Mouse (Mus musculus) megakaryocyte progenitor cell, adult 5-6 weeks (primary cell): ENCODE measurements around the gene Ntrk3. TPM values are rescaled to one million over a fixed set of nuclear protein-coding genes. Genes with fewer than 3 reads are reported as not detected.

Experiments
- ATAC-seq: replicated peaks from 2 replicates; pipeline ENCODE4 v1.8.0; 2016; ENCODE audit warnings: mild to moderate bottlenecking, moderate TSS enrichment, inconsistent platforms; ENCODE audit not compliant: poor library complexity
- total RNA-seq, 2 experiments: library from RNA; stranded (forward) in 1 of 2; stranded (reverse) in 1 of 2; fragments of 157-497, 149-512 nt in 1 of 2; fragments of 200-1000 nt in 1 of 2; gene quantifications; 2 replicates each; pipeline versions ENCODE4 v1.2.3 to v1.2.4; 2015 to 2017

Gene Ntrk3
- total RNA-seq, 2 experiments from 2014 or later, result not detected

DNA sequence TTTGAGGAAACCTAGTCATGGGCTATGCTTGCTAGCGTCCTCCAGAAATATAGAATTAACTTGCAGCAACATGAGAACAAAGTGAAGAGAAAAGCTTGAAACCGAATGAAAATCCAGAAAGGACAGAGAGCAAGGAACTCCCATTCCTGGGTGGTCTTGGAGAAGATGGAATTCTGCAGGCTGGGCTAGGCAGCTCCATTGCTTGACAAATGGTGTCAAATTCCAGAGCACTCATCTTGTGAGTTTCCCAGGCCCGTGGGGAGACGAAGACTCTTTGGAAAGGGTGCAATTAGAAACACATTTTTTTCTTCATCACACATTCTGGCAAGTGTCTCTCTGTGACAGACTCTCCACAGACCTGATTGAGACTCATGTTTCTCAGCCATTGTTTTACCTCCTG, 479.7 kb downstream of the Ntrk3 start:
- ATAC-seq, result no peak

DNA sequence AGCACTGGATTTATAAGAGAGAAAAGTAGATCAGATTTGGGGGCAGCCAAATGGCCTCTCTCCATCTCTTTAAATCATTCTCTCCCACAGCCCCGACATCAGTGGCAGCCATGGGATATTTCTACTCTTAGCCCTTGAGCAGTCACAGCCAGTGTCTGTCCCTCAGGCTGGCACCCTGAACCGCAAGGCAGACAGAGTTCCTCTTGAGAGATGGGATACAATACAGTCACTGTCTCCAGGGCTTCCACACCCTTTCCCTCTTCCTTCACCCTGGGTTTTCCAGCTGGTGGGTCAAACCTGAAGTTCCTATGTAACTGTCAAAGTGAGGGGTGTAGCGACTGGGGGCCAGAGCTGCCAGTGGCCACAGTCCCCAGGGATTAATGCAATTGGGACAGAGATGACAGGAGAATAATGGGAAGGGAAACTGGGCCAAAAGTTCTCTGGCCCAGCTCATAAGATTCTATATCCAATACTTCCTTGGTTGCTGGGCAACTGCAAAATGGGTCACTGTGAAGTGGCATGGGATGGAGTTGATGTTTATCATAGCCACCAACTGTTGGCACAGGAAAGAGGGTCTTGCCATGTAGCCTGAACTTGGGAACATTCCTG, 483.9 kb downstream of the Ntrk3 start:
- ATAC-seq, result no peak

DNA sequence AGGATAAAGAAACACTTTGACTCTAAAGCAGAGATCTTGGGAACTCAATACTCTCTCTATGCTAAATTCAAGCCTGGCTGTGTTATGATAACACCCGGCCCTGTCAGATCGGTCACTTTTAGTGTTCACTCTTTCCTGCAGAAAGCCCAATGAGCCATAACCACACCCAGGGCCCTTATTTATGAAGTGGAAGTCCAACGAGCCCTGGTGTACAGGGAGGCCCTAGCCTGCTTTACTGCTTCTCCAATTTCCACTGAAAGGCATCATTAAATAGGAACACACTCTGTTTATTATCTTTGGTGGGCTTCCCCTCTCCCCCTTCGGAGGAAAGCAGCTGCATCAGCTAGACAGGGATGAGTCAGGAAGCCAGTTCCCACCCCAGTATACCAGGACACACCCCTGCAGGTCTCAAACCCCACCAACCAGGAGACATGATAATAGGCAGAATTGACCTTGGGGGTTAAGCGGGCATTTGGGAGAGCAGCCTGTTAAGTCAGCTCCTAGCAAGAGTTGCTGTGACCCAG, 489.6 kb downstream of the Ntrk3 start:
- ATAC-seq, result no peak

GRCm38 (mm10) chr7:78239012-78239411, 498.8 kb downstream of the Ntrk3 start:
- no peak for ATAC-seq

DNA sequence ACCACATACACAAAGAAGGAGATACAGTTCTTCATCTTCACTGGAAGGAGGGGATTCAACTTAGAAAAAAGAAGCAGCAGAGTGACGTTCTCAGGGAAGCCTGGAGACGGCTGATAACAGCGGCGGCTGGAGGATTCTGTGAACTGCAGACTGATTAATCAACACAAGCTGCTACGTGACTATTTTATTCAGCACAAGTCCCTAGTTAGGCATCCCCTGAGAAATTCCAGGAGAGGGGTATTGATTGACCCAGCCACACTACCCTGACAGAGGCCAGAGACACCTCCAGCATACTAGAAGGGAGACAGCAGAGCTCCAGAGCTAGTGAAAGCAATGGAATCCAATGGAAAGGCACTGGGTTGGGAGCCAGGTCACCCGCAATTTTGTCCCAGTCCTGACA, 516.1 kb downstream of the Ntrk3 start:
- no peak for ATAC-seq

DNA sequence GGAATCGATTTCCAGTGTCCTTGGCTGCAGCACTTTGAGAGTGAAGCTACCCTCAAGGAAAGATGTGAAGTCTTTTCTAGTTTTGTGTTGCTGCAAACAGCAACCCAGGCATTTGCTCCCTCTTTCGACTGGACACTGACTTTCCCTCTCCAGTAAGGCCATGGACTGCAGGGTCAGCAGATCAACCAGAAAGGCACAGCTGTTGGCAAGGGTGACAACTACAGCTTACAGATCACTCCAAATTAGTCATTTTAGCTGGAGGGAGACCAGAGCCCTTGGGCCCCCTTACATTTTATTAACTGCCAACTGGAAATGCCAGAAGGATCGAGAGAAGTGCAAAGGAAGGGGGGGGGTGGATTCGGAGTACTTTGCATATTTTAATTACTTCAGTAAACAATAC, 516.9 kb downstream of the Ntrk3 start:
- no peak for ATAC-seq

DNA sequence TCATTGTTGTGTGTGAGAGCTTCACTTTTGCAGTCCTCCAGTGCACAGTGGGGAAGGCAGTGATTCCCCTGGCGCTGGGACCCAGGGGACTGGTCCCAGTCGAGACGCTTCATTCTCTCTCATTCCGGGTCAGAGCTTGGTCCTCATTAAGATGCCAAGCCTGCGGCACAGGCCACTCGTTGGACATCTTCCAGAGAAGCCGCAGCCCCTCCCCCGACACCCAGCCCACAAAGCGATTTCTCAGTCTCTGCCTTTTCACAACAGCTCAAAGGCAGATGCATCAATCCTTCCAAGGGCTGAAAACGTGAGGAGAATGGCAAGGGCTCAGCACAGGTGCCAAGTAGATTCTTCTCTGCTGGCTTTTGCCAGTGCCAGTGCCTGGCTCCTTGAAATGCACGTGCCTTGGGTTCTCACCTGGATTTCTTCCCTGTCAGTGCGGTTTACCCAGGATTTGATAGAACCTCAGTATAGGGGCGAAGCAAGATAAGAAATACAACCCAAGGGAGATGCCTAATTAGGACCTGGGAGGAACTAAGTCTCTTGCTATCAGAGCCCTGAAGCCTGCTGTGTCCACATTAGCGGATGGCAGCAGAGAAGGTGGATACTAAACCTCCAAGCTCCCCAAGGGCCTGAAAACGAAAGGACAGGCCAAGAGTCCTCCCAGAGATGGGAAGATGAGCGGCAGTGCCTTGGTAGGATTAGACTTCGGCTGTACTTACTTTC, 546.7 kb downstream of the Ntrk3 start:
- ATAC-seq, result no peak

- no peak for ATAC-seq
Measured at GRCm38 (mm10) chr7:78185578-78185977, 552.2 kb downstream of the Ntrk3 start.

DNA sequence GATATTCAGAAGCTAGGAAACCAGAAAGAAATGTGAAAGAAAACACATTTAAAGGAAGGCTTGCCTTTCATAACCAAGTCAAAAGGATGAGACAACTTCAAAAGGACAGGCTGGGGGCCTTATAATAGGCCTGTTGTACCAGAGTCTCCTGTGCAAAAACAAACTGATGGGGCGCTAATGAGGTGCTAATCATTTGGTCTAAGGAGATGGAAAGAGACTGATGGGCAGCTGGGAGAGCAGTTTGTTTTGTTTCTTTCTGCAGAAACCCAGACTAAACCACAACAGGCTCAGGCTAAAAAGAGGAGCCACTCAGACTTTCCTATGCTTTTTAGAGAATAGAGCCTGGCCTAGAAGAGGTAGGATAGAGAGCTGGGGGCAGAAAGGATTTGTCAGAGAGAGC, 554.4 kb downstream of the Ntrk3 start:
- no peak for ATAC-seq

DNA sequence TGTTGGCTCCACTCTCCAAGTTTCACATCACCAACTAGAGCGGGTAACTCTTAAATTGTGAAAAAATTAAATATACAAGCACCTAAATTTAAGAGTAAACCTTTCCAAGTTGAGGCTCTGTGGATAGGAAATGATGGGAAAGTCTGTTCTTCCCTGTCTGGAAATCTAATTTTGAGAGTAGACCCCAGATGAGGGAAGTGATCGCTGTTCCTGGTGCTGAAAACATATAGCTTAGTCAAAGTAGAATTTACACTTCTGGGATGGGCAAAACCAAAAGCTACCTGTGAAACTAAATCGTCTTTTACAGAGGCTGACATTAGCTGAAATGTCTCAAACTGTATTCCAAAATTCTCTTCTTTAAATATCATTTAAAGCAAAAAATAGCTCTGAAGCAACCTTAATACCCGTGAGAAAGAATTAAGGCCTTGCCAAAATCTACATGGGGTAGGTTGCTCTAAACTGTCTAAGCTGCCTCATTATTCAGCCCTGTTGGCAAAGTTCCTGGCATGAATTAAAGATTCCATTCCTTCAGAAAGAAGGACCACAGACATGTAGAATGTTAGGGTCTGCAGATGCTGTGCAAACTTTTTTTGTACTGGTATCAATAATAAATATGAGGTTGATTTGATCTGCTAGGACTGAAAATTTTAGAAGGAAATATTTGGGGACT, 557.7 kb downstream of the Ntrk3 start:
- ATAC-seq, result no peak

- no peak for ATAC-seq
Measured at GRCm38 (mm10) chr7:78172267-78172955, 565.4 kb downstream of the Ntrk3 start.

GRCm38 (mm10) chr7:78165466-78165865, 572.3 kb downstream of the Ntrk3 start:
- ATAC-seq, result no peak

DNA sequence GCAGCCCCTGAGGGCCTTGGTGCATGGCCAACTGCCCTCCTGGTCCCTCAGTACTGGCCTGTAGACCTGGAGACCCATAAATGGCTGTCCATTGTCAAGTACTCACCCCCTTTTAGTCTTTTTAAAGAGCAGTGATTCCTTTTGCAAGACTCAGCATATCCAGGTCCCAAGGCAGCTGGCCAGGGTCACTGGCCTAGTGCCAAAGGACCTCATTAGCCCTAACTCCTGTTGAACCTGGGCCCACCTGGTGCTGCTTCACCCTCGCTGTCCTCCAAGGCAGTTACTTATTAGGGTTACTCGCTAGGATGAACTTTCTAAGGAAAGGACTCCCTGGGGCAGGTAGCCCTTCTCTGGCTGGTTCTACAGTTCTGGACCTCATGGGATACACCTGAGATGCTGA, 579.9 kb downstream of the Ntrk3 start:
- ATAC-seq, result no peak

- no peak for ATAC-seq
Measured at GRCm38 (mm10) chr7:78145251-78145650, 592.6 kb downstream of the Ntrk3 start.

- ATAC-seq, result no peak
Measured at GRCm38 (mm10) chr7:78144849-78145248, 593.0 kb downstream of the Ntrk3 start.

DNA sequence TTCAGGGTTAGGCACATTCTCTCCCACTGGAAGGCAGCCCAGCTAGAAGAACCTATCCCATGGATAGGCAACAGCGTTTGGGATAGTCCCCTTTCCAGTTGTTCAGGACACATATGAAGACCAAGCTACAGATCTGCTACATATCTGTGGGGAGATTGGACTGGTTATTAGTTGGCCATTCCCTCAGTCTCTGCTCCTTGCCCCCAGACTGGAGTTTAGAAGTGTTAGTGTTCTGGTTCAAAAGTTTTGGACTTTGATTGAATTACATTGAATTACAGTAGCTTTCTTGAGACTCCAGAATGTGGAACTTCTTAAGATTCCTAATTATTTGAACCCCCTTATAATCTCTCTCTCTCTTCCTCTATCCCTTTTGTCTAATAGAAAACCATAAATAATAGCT, 607.8 kb downstream of the Ntrk3 start:
- ATAC-seq, result no peak

Other genes with a start within 250 kb of the Ntrk3 start
- gene Mrps11, start 45.1 kb upstream of the Ntrk3 start, total RNA-seq (2015), result 36.7 and 37.1 TPM in 2 replicates
- gene Mrps11, start 45.1 kb upstream of the Ntrk3 start, total RNA-seq (2017), result 43.5 and 71.5 TPM in 2 replicates
- 37.5 and 50.6 TPM in 2 replicates for gene Mrpl46, start 45.5 kb upstream of the Ntrk3 start, total RNA-seq (2015)
- gene Mrpl46, start 45.5 kb upstream of the Ntrk3 start, total RNA-seq (2017), result 43.6 and 57.2 TPM in 2 replicates
- gene Det1, start 109.3 kb upstream of the Ntrk3 start, total RNA-seq (2015), result 16.1 and 19.3 TPM in 2 replicates
- 14.0 and 15.5 TPM in 2 replicates for gene Det1, start 109.3 kb upstream of the Ntrk3 start, total RNA-seq (2017)
- gene Aen, start 157.8 kb upstream of the Ntrk3 start, total RNA-seq (2015), result 14.8 and 15.1 TPM in 2 replicates
- gene Aen, start 157.8 kb upstream of the Ntrk3 start, total RNA-seq (2017), result 39.7 and 46.6 TPM in 2 replicates
- gene Isg20, start 175.4 kb upstream of the Ntrk3 start, total RNA-seq (2015), result 25.3 and 35.0 TPM in 2 replicates
- gene Isg20, start 175.4 kb upstream of the Ntrk3 start, total RNA-seq (2017), result 7.7 and 8.0 TPM in 2 replicates